Comparison of ENCODE assay signal across 18 mouse cellular contexts in genomic region chr10:120192278-120192677, GRCm38 (mm10). TPM values are rescaled to one million over a fixed set of nuclear protein-coding genes. Genes with fewer than 3 reads are reported as not detected.
DNase-seq lines count a peak whose midpoint lies in the region; TF ChIP-seq lines count a peak whose summit lies in the region.
"Had no signal": no experiment of that assay in that cellular context is flagged by ENCODE, and none has a peak within 500 bp of the region (broad histone marks: within the 10 kb centered on the region; RNA-seq: fewer than 3 reads in every experiment).

No protein-coding gene starts in this region.

- no peaks in the 10 kb centered on the region for H3K4me1 ChIP-seq in heart, embryonic 10.5 days
- no peaks in the 10 kb centered on the region for H3K4me1 ChIP-seq in ES-E14 (ENCODE audit: control insufficient read depth in 2 of 2, insufficient read depth in 2 of 2, low read length in 2 of 2, poor library complexity in 1 of 2)

- no peak overlapping the region for H3K4me3 ChIP-seq in heart, embryonic 10.5 days
- no peak overlapping the region for H3K4me3 ChIP-seq in ES-E14 (ENCODE audit: insufficient read depth in 1 of 2, low read depth in 1 of 2, low read length in 2 of 2, poor library complexity in 1 of 2, severe bottlenecking in 1 of 2)

- H3K9me3 ChIP-seq in heart, embryonic 10.5 days: no peaks in the 10 kb centered on the region
- H3K9me3 ChIP-seq in ES-E14 (ENCODE audit: control insufficient read depth, insufficient read depth, low read depth, low read length): no peaks in the 10 kb centered on the region
- H3K9me3 ChIP-seq: G1E had no signal

- in situ Hi-C loops in ES-E14 (cut with MboI; ENCODE audit: low sequenced_read_pairs in 2 of 2, unreplicated experiment in 2 of 2): no loop called here

- WGBS in heart, embryonic 10.5 days: 72% methylated on average over 4 of the region's 4 CpGs

- peaks cover 3% of the 10 kb centered on the region; the same call in 1 of the 2 replicates for H3K27me3 ChIP-seq in heart, embryonic 10.5 days (ENCODE audit: insufficient read depth, poor library complexity, severe bottlenecking)
- H3K27me3 ChIP-seq: CH12.LX, Patski had no signal

- H3K27ac ChIP-seq in heart, embryonic 10.5 days: no peak overlapping the region
- H3K27ac ChIP-seq in ES-E14 (ENCODE audit: insufficient read depth, low read depth, low read length, poor library complexity, severe bottlenecking): no peak overlapping the region

- no peak overlapping the region for H3K9ac ChIP-seq in ES-E14 (ENCODE audit: insufficient read depth, low read depth, low read length, poor library complexity, severe bottlenecking)

- DNase-seq in heart, adult 11 months: peak; percentile 48
- DNase-seq in heart, embryonic 10.5 days (ENCODE audit: low spot score): no peak
- DNase-seq in ES-E14 (ENCODE audit: low read depth, low spot score): no peak
- no peak for DNase-seq in cerebellum, postnatal 10 days
- DNase-seq: adrenal gland, adult 2 months; adrenal gland, adult 8-10 months; adrenal gland, postnatal 10 days; adrenal gland, postnatal 14 days; adrenal gland, postnatal 25 days; adrenal gland, postnatal 36 days; cerebellum, adult 11 months; cerebellum, adult 11-12 months; cerebellum, adult 18-20 months; cerebellum, adult 2 months had no signal

- no peaks in the 10 kb centered on the region for H3K36me3 ChIP-seq in heart, embryonic 10.5 days
- no peaks in the 10 kb centered on the region for H3K36me3 ChIP-seq in ES-E14 (ENCODE audit: control insufficient read depth, insufficient read depth, low read length, poor library complexity, severe bottlenecking)
- H3K36me3 ChIP-seq: G1E had no signal

TF ChIP-seq in ES-E14, 5 proteins besides CTCF, POLR2A, EP300 and RAD21:
- TF ChIP-seq CHD2 (IDR thresholded peaks at IDR 0.05; ENCODE audit: low read depth, low read length): peak; percentile 90
- TF ChIP-seq ZNF384 (IDR thresholded peaks at IDR 0.05; ENCODE audit: low read depth, low read length): no peak
- TF ChIP-seq MAFK (IDR thresholded peaks at IDR 0.05; ENCODE audit: insufficient read depth, low read depth, low read length): no peak

RNA-seq across cellular contexts. Expression of gene Tmbim4, which starts 9.1 kb away (rescaled TPM):
- 106 and 119 TPM in 2 replicates for polyA plus RNA-seq in heart, embryonic 10.5 days (2016; fragmentation: Nextera tagmentation; extraction: Ambion mirVana)
- 116 and 125 TPM in 2 replicates for total RNA-seq in ES-E14 (2012; rRNA removed)

RNA-seq across cellular contexts. Expression of gene Irak3, which starts 9.7 kb away (rescaled TPM):
- polyA plus RNA-seq in heart, embryonic 10.5 days (2016; fragmentation: Nextera tagmentation; extraction: Ambion mirVana): 0.22 and 0.24 TPM in 2 replicates
- 15.1 and 19.8 TPM in 2 replicates for total RNA-seq in ES-E14 (2012; rRNA removed)
- total RNA-seq: MEL had no signal

RNA-seq across cellular contexts. Expression of gene Llph, which starts 34.6 kb away (rescaled TPM):
- polyA plus RNA-seq in heart, embryonic 10.5 days (2016; fragmentation: Nextera tagmentation; extraction: Ambion mirVana): 35.7 and 47.8 TPM in 2 replicates
- total RNA-seq in ES-E14 (2012; rRNA removed): 53.6 and 71.9 TPM in 2 replicates
